Mouse (Mus musculus): ENCODE results near the gene Ovol3.

GRCm38 (mm10) chr7:30217277-30217676 lies 18.2 kb downstream of the Ovol3 start:
- no peak for TF ChIP-seq MYOD1 (IDR thresholded peaks at IDR 0.05; ENCODE audit: control insufficient read depth, insufficient read length, low read depth)
- TF ChIP-seq CTCF (IDR thresholded peaks at IDR 0.05; ENCODE audit: control insufficient read depth, insufficient read depth, insufficient read length), result no peak
- no peak for TF ChIP-seq CEBPB (IDR thresholded peaks at IDR 0.05; ENCODE audit: low read depth)
- TF ChIP-seq USF1 (IDR thresholded peaks at IDR 0.05; ENCODE audit: low read depth), result no peak
- no peak for TF ChIP-seq MAX (IDR thresholded peaks at IDR 0.05)
- no peak for TF ChIP-seq MYOG (IDR thresholded peaks at IDR 0.05; ENCODE audit: control insufficient read depth, extremely low read depth, insufficient read length)
